Mouse (Mus musculus): ENCODE data around the gene Hsf5. TPM values are rescaled to one million over a fixed set of nuclear protein-coding genes. Genes with fewer than 3 reads are reported as not detected.
A peak's percentile ranks its signal among the peaks of the same experiment; 100 is the strongest.

Hsf5 gene
- polyA plus RNA-seq, 1 experiment from 2014 or later = 0.27 TPM

DNA sequence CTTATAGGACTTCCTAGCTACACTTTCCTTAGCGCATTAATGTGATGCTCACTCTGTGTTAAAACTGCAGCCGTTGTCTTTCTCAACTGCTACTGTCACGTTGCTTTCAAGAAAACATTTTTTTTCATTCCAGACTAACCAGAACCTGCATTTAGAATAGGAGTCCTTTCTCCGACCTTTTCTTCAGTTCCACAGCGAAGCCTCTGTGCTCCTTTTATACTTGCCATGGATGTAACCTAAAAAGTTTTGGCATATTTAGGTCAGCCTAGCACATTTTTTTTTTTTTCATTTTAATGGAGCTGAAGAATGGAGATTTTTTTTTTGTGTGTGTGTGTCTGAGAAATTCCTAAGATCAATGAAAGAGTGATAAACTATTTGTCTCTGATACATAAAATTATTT, 1.4 kb upstream of the Hsf5 start:
- Histone ChIP-seq H3K9ac (no peak overlapping the region), H3K4me1 (no peaks in the 10 kb centered on the region), H3K4me3 (no peak overlapping the region), H3K27ac (no peak overlapping the region), H3K9me3 (replicated peaks) (peaks cover 9% of the 10 kb centered on the region), H3K36me3 (ENCODE audit: poor library complexity, severe bottlenecking) (peaks cover 91% of the 10 kb centered on the region), H3K4me2 (no peak overlapping the region), H3K27me3 (no peaks in the 10 kb centered on the region)
- WGBS = 95% methylated on average over 5 of the region's 5 CpGs
- ATAC-seq = no peak

DNA sequence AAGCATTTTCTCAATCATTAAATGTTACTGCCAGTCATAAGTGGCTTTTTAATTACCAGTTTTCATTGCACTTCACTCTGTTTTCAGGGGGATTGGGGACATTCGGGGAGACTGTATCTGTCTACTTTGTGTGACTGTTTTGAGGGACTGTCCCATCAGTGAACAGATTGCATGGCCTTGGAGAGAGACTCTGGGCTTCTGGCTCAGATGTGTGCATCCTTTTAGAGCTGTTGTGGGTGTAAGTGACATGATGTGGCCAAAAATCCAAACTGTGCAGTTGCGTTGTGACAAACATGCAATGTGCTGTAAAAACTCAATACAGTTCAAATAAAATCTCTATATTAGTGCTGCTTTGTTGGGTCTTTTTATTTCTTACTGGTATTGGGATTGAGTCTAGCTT, 1.0 kb upstream of the Hsf5 start:
- Histone ChIP-seq H3K27ac (no peak overlapping the region), H3K9ac (no peak overlapping the region), H3K4me2 (no peak overlapping the region), H3K36me3 (ENCODE audit: poor library complexity, severe bottlenecking) (peaks cover 89% of the 10 kb centered on the region), H3K9me3 (replicated peaks) (peaks cover 9% of the 10 kb centered on the region), H3K27me3 (no peaks in the 10 kb centered on the region), H3K4me3 (no peak overlapping the region), H3K4me1 (no peaks in the 10 kb centered on the region)
- no peak for ATAC-seq
- WGBS = 96% methylated on average over 2 of the region's 2 CpGs

DNA sequence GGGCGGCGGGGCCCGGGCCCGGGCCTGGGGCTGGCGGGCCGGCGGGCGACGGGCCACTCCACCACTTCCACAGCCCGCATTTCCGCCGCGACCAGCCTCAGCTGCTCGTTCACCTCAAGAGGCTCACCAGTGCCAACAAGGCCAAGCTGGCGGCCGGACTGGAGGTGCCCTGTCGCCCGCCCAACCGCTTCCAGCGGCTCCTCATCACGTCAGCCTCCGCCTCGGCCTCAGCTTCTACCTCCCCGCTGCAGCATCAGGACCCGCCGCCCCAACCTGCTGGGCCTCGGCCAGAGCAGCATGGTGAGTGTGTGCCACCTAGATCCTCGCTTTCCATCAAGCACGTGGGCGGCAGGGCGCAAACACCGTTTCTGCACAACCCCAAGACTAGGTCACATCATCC, 642 bp downstream of the Hsf5 start:
- peaks cover 81% of the 10 kb centered on the region for H3K36me3 ChIP-seq (ENCODE audit: poor library complexity, severe bottlenecking)
- H3K9ac ChIP-seq = no peak overlapping the region
- H3K27me3 ChIP-seq = no peaks in the 10 kb centered on the region
- H3K9me3 ChIP-seq (replicated peaks) = peaks cover 9% of the 10 kb centered on the region
- H3K4me1 ChIP-seq = no peaks in the 10 kb centered on the region
- no peak overlapping the region for H3K4me2 ChIP-seq
- no peak overlapping the region for H3K27ac ChIP-seq
- no peak overlapping the region for H3K4me3 ChIP-seq
- 92% methylated on average over 32 of the region's 32 CpGs for WGBS
- no peak for ATAC-seq

DNA sequence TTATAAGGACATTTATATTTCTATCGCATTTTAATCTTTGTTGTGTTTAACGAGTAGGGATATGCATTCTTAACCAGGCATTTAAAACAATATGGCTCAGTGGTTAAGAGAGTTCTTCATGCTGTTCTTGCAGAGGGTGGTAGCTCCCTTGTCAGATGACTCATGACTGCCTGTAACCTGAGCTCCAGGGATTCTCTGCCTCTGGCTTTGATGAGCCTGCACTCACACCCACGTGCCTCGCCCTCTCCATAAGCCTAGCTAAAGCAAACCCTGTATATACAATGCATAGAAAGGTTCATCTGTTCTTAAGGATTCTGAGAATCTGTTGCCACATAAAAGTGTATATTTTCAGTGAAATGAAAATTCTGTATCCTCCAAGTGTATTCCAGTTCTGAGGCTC, 6.2 kb downstream of the Hsf5 start:
- 85% methylated on average over 4 of the region's 4 CpGs for WGBS

DNA sequence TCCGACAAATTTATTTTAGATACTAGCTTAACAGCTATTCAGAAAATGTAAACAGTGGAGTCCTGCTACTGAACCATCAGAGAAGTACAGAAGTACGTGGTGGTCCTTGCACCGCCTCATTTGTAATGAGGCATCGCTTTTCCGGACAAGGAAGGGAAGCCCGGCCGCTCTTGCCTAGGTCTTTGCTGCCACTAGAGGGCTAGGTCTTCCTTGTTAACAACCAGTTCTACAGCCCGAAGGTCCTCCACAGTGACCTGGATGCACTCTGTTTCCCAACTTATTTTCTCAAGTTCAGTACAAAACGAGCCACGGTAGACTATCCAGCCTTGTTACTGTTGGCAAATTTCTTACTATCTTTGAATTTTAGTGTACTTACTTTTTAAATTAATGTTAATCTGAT, 12.9 kb downstream of the Hsf5 start:
- WGBS = 37% methylated on average over 10 of the region's 10 CpGs
- H3K27me3 ChIP-seq = no peaks in the 10 kb centered on the region
- no peaks in the 10 kb centered on the region for H3K4me1 ChIP-seq
- H3K27ac ChIP-seq = no peak overlapping the region
- peaks cover 11% of the 10 kb centered on the region; the same call in 1 of the 2 replicates for H3K36me3 ChIP-seq (ENCODE audit: poor library complexity, severe bottlenecking)
- no peak overlapping the region for H3K4me2 ChIP-seq
- no peak overlapping the region for H3K9ac ChIP-seq
- H3K9me3 ChIP-seq (replicated peaks) = no peaks in the 10 kb centered on the region
- no peak overlapping the region for H3K4me3 ChIP-seq
- ATAC-seq = no peak

More for the DNA sequence above, 6.2 kb downstream of the Hsf5 start:
- Histone ChIP-seq H3K27ac (no peak overlapping the region), H3K9ac (no peak overlapping the region), H3K27me3 (no peaks in the 10 kb centered on the region), H3K4me1 (no peaks in the 10 kb centered on the region), H3K4me3 (no peak overlapping the region), H3K4me2 (no peak overlapping the region), H3K36me3 (ENCODE audit: poor library complexity, severe bottlenecking) (peaks cover 59% of the 10 kb centered on the region), H3K9me3 (replicated peaks) (no peaks in the 10 kb centered on the region)
- no peak for ATAC-seq

DNA sequence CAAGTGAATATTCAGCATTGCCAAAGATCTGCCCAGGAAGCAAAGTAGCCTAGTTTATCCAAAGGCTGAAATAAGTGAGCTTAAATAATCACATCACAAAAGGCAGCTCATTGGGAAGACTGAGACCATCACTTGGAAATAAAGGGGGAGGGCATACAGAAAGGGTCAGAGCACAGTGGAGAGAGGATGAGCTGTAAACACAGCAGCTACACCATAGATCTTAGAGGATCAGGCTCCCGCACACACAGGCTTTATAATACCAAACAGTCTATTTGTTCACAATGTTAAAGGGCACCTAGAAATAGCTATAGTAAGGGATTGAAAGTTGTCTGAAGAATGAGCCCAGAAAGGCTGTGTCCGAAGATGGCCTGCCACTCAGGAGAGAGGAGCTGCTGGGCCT, 21.8 kb downstream of the Hsf5 start:
- peak overlapping the region; percentile 44 for H3K4me3 ChIP-seq
- no peak for ATAC-seq
- peak overlapping the region; percentile 73 for H3K9ac ChIP-seq
- WGBS = 13% methylated on average over 2 of the region's 2 CpGs
- no peaks in the 10 kb centered on the region for H3K27me3 ChIP-seq
- peak overlapping the region; percentile 77 for H3K4me2 ChIP-seq
- peaks cover 10% of the 10 kb centered on the region for H3K4me1 ChIP-seq
- no peaks in the 10 kb centered on the region for H3K9me3 ChIP-seq (replicated peaks)
- 0 out of 2 replicates have a peak, but pooled peaks cover 5% of the 10 kb centered on the region for H3K36me3 ChIP-seq (ENCODE audit: poor library complexity, severe bottlenecking)
- H3K27ac ChIP-seq = no peak overlapping the region

DNA sequence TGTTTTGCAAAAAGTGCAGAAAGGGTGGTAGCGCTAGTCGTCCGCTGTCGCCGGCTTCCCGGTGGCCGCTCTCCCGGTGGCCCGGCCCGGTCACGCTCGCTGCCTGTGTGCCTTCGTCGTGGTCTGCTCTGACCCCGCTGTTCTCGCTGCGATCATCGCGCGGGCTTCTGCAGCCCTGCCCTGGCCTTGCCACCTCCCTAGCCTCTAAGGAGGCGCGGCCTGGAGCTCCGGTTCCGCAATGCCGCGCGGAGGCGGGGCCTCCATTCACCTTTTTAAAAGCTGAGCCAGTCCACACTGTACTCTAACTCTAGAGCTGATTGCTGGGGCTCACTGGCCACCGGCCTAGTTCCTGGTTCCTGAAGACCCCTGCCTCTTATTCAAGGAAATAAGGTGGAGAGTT, 22.2 kb downstream of the Hsf5 start:
- H3K9ac ChIP-seq = peak overlapping the region; percentile 73
- WGBS = under 1% methylated on average over 29 of the region's 29 CpGs
- ATAC-seq = peak; percentile 21; the same call in 1 of the 2 replicates
- 0 out of 2 replicates have a peak, but pooled peaks cover 5% of the 10 kb centered on the region for H3K36me3 ChIP-seq (ENCODE audit: poor library complexity, severe bottlenecking)
- no peak overlapping the region for H3K27ac ChIP-seq
- peaks cover 10% of the 10 kb centered on the region for H3K4me1 ChIP-seq
- no peaks in the 10 kb centered on the region for H3K27me3 ChIP-seq
- no peaks in the 10 kb centered on the region for H3K9me3 ChIP-seq (replicated peaks)
- peak overlapping the region; percentile 44 for H3K4me3 ChIP-seq
- peak overlapping the region; percentile 77 for H3K4me2 ChIP-seq

DNA sequence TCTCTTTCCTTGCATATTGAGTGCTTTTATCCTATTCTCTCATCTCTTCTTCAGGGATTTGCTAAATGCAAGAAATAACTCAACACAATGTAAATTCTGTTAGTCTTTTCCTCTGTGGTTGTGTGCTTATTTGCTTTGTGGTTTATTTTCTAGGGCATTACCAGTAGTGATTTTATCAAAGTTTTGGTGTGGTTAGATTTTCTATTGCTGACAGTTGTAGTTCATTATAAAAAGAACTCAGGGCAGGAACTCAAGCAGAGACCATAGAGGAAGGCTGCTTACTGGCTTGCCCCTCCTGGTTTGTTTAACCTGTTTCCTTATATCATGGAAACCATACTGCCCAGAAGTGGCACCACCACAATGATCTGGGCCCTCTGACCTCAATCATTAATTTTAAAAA, 25.9 kb downstream of the Hsf5 start:
- H3K27me3 ChIP-seq = no peaks in the 10 kb centered on the region
- ATAC-seq = no peak

DNA sequence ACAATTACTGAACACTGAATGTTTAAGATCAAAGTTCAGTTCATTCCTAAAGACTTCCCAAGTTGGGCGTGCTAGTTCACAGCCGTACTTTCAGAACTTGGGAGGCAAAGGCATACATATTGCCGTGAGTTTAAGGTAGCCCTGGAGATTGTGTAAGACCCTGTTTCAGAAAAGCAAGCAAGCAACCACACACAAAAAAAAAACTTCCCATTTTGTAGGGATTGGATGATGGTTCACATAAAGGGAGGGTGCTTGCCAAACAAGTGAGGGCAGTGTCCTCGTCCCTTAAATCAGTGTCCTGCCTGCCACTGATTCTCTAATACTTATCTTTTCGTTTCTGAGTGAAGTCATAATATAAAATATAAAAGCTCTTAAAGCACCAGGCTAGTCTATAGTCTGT, 37.7 kb downstream of the Hsf5 start:
- Histone ChIP-seq H3K4me2 (no peak overlapping the region), H3K4me3 (no peak overlapping the region), H3K9ac (no peak overlapping the region), H3K27me3 (no peaks in the 10 kb centered on the region), H3K36me3 (ENCODE audit: poor library complexity, severe bottlenecking) (no peaks in the 10 kb centered on the region), H3K4me1 (no peaks in the 10 kb centered on the region), H3K27ac (no peak overlapping the region), H3K9me3 (replicated peaks) (no peaks in the 10 kb centered on the region)
- WGBS = 83% methylated on average over 5 of the region's 5 CpGs
- ATAC-seq = no peak

More for the DNA sequence above, 25.9 kb downstream of the Hsf5 start:
- Histone ChIP-seq H3K4me3 (no peak overlapping the region), H3K27ac (no peak overlapping the region), H3K9ac (no peak overlapping the region), H3K4me1 (peaks cover 10% of the 10 kb centered on the region), H3K9me3 (replicated peaks) (no peaks in the 10 kb centered on the region), H3K4me2 (no peak overlapping the region), H3K36me3 (ENCODE audit: poor library complexity, severe bottlenecking) (no peaks in the 10 kb centered on the region)

DNA sequence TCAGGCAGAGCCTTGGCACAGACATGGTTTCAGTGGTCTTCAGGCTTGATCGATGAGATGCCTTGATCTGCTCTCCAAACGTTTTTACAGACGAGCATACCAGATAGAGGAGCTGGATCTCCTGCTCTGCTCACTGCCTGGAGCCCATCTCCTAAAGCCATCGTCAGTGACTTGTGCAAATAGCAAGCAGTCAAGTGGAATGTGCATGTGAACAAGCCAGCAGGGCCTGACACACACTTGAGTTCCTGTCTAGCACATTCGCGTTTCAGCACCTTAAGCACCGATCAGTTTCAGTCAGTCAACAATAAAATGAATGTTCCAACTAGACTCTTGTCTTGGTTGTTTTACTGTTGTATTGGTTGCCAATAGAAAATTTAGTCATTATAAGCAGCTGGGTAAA, 42.3 kb downstream of the Hsf5 start:
- 80% methylated on average over 7 of the region's 7 CpGs for WGBS
- Histone ChIP-seq H3K27me3 (peaks cover 10% of the 10 kb centered on the region), H3K9me3 (replicated peaks) (no peaks in the 10 kb centered on the region), H3K36me3 (ENCODE audit: poor library complexity, severe bottlenecking) (no peaks in the 10 kb centered on the region), H3K4me3 (no peak overlapping the region), H3K4me1 (peaks cover 5% of the 10 kb centered on the region; the same call in 1 of the 2 replicates), H3K9ac (no peak overlapping the region), H3K27ac (no peak overlapping the region), H3K4me2 (no peak overlapping the region)
- ATAC-seq = no peak

DNA sequence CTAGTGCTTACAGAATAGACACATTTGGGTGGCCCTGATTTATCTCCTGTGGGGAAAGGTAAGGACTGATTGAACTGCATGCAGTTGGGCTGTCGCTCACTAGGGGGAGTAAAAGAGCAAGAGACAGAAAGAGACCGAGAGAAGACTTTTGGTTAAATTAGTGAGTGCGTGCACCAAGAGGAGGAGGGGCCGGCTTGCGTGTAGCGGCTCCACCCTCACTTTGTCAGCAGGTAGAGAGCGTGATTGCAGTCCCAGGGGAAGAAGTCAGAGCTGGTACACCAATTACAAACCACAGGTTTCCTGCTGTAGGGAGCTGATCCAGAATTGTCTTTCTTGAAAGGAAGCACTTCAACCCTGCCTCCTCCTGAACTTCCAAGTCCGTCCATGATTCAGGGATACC, 45.4 kb downstream of the Hsf5 start, which contains the start of gene Rnf43:
Rnf43 (plus strand) TSS at position 316 of the 400 bp plus-strand sequence.
- H3K27ac ChIP-seq = no peak within 1 kb of the TSS
- peak within 1 kb of the TSS; percentile 34 for H3K4me3 ChIP-seq
- H3K4me1 ChIP-seq = peaks cover 5% of the 10 kb centered on the region; the same call in 1 of the 2 replicates
- ATAC-seq = peak; percentile 51; the same call in 1 of the 2 replicates
- peaks cover 15% of the 10 kb centered on the region for H3K27me3 ChIP-seq
- H3K9me3 ChIP-seq (replicated peaks) = no peaks in the 10 kb centered on the region
- peak within 1 kb of the TSS; percentile 57 for H3K4me2 ChIP-seq
- H3K9ac ChIP-seq = 0 out of 2 replicates have a peak within 1 kb of the TSS, but pooled peaks have one; percentile 28
- WGBS = 0% methylated on average over 8 of the region's 8 CpGs
- H3K36me3 ChIP-seq (ENCODE audit: poor library complexity, severe bottlenecking) = no peaks in the 10 kb centered on the region

DNA sequence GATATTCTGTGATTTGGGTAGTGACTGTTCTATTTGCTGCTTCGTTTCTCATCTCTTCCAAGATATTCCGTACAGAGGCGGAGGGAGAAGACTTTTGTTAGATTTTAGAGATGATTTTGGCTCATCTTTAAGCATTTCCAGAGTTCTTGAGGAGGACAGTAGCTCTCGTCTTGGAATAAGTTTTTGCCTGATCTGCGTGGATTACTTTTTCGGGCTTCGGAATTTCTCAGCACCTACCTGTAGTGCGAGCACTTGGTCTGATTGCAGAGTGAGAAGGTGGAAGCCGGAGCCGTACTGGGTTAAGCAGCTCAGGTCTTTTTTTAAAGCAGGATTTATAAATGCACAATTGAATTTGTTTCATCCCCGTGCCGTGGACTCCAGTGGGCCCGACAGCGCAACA, 45.9 kb downstream of the Hsf5 start:
- H3K9me3 ChIP-seq (replicated peaks) = no peaks in the 10 kb centered on the region
- no peak overlapping the region for H3K27ac ChIP-seq
- WGBS = 7% methylated on average over 14 of the region's 14 CpGs
- H3K4me3 ChIP-seq = peak overlapping the region; percentile 34
- peak overlapping the region; percentile 57 for H3K4me2 ChIP-seq
- H3K27me3 ChIP-seq = peaks cover 15% of the 10 kb centered on the region
- H3K9ac ChIP-seq = 0 out of 2 replicates have a peak overlapping the region, but pooled peaks have one; percentile 28
- peaks cover 5% of the 10 kb centered on the region; the same call in 1 of the 2 replicates for H3K4me1 ChIP-seq
- ATAC-seq = no peak
- H3K36me3 ChIP-seq (ENCODE audit: poor library complexity, severe bottlenecking) = no peaks in the 10 kb centered on the region

DNA sequence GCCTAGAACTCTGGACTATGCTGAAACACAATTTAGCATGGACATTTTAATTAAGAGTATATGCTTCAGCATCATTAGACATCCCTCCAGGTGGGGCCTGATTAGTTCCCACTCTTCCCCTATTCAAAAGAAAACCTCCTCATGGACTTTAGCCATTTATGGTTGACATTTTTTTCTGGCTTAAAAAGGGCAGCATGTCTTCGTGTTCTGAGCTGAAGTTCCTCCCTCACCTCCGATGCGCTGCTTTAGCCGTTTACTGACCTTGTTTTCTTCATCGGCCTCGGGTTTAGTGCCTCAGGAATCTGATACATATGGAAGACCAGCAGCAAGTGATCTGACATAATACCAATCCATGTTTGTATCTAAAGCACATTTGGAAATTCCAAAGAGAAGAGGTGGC, 47.0 kb downstream of the Hsf5 start:
- Histone ChIP-seq H3K4me3 (0 out of 2 replicates have a peak overlapping the region, but pooled peaks have one; percentile 0), H3K27ac (no peak overlapping the region), H3K27me3 (peaks cover 15% of the 10 kb centered on the region), H3K9ac (no peak overlapping the region), H3K4me1 (peaks cover 5% of the 10 kb centered on the region; the same call in 1 of the 2 replicates), H3K4me2 (peak overlapping the region; percentile 19; the same call in 1 of the 2 replicates), H3K36me3 (ENCODE audit: poor library complexity, severe bottlenecking) (no peaks in the 10 kb centered on the region), H3K9me3 (replicated peaks) (no peaks in the 10 kb centered on the region)
- ATAC-seq = no peak
- 79% methylated on average over 6 of the region's 6 CpGs for WGBS
